Mouse (Mus musculus) kidney, postnatal 25 days (tissue): ENCODE measurements around the gene Rasgef1c.

Experiments
- DNase-seq, 2 experiments: peaks; one replicate each; pipeline ENCODE4 v3.0.0; 2021; ENCODE audit warnings: mixed read lengths in 2 of 2

Rasgef1c gene

DNA sequence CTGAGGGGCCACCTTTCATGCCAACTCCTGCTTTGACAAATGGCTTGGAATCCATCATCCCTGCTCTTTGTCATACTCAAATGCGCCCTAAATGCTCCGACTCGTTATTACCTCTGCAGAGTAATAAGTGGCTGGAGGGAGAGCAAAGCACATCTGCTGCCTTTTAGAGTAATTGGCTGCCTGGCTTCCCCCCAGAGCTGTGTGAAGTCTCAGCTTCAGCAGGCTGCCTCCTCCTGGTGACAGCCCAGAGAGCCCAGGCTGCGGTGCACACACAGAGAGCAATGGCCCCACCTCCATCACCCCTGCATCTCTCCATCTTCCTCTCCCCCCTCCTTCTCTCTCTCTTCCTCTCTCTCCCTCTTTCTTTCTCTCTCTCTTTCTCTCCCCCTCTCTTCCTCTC, 25.5 kb downstream of the Rasgef1c start:
- no peak for DNase-seq

DNA sequence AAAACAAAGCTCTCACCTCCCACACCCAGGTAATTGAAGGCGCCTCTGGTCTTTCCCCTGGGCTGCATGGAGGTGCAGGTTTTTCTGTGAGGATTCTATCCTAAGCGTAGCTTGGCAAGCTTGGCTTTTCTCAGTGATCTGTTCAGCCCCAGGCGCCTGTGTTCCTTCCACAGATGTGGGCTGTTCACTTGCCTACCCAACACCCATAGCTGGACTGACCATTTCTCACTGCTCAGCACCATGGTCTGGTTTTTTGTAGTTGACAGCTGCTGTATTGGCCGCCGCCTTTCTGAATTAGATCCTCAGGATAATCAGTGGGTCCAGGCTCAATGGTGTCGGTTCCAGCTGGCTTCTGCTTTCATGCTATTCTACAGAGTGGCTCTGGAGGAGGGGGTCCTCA, 26.0 kb downstream of the Rasgef1c start:
- DNase-seq = no peak

DNA sequence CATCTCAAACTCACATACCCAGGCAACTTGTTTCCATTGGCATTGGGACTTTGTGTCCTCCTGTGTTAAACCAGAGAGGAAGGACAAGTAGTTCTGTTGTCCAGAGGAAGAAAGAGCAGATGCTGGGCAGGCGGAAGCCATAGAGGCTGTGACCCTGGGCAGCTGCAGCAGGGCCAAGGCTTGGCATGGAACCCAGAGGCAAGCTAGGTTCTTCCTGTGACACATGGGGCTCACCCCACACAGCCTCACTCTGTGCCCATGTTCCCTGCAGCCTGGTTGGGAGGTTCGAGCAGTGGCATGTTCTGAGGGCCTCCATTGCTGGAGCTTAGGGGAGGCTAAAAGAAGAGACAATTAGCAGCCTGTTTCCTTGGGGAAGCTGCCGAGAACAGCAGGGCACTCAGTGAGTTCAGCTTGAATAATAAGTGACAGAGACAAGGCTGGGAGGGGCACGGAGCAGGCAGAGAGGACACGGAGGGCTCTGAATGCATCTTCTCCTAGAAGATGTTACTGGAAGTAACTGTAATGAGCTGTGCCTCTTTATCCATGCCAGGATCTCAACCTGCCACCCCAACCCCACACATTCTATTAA, 29.5 kb downstream of the Rasgef1c start:
- DNase-seq = peak in 1 of 2 experiments; percentile 56

DNA sequence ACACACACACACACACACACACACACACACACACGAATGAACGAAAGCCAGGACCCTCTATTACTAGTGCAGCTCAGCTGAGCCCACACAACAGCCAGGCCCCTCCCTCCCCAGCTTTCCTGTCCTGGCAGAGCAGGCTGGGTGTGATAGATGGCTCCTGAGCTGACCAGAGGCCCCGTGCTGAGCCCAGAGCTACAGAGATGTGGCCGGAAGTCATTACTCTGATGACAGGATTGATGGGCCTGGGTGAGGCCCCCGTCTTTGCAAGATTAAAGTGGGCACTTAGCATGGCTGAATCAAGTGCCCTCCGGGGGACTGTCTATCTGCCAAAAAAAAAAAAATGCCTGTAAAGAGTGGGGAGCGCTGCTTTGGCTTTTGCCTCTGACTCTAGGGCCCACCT, 30.2 kb downstream of the Rasgef1c start:
- DNase-seq = peak; percentile 15 to 46

DNA sequence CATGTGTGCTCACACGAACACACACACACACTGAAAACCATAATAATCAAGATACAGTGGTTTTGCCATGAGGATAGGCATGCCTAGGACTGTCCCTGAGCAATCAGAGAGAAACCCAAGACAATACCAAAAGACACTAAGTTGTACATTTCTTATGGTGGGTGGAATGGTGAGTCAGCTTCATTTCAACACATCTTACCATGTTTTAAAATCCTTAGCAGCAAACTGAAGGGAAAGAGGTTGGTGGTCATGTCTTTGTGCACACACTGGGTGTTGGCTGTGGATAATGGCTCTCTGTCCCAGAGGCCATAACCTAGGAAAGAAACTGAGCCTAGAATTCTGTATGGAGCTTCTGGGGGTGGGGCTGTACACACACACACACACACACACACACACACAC, 32.2 kb downstream of the Rasgef1c start:
- DNase-seq = no peak

DNA sequence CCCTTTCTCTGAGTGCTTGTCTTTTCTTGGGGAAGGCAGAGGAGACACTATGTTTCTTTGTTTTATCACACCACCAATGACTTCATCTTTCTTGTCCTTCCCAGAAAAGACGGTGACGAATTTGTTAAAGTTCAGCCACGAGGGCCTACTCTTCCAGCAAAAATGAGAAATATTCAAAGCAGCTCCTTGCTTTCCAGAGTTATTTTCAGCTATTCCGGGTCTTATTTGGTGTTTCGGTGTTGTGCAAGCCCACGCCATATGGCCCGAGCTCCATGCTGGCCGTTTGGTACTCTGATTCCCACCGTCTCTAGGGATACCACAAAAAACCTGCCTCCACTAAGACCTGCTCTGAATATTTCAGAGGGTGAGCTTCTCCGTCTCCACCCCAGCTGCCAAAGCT, 32.7 kb downstream of the Rasgef1c start:
- no peak for DNase-seq

DNA sequence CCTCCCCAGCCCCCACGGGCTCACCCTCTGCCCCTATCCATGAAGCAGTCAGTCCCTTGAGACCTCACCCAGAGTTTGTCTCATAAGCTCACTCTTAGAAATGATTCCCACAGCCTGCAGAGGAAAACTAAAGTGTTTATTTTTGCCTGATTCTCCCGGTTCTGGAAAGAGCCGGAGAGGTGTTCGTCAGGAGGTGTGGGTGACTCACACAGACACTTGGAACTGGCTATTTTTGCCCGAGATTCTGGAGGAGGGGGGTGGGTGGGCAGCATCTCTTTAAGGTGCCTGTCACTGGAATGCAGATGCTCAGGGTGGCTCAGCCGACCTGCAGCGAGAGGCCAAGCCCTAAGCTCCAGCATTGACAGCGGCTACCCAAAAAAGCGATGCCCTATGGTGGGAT, 34.8 kb downstream of the Rasgef1c start:
- DNase-seq = no peak

DNA sequence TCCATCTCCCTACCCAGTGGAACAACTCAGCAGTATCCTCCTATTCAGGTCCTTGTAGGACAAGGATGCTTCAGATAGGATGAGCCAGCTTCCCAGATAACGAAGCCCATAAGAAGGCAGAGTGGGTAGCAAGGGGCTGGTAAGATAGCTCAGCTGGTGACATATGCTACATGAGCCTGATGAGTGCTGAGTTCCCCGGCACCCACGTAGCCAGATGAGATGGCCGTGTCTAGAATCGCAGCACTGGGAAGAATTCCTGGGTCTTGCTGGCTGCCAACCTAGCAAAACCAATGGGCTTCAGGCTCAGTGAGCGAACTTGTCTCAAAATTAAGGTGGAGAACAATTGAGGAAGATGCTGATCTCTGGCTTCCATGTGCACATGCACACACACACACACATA, 36.1 kb downstream of the Rasgef1c start:
- no peak for DNase-seq

DNA sequence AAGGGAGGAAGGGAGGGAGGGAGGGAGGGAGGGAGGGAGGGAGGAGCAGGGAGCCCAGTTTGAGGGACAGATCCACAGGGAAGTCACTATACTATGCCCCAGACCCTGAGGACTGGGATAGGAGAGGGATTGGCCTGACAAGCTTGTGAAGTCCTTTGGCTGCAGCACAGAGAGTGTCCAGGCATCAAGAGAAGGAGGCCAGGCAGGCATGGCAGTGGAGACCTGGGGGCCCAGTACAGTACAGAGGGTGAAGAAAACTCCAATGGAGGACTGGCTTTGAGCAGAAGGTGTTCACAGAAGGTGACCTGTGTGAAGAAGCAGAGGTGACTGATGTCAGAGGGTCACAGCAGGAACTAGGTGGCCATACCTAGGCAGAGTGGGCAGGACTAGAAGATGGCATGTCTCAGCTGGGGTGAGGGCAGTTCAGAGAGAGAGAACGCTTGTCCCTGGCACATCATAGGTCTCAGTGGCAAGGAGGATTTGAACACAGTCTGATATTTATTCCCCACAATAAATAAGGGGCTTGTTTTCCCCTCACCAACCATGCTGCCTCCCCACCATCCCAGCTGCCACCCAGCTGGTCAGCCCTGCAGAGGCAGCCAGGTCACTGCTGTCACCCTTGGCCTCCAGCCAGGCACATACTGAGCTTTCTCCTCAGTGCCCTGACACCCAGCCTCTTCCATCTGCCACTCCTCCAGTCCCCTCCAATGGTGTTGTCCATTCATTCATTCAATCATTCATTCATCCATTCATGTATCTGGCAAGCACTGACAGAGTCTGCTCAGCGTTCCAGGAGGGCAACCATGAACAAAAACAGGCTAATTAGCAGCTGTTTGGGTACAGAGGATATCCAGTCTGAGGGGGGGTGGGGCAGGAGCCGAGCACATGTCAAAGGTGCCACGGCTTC, 36.9 kb downstream of the Rasgef1c start:
- DNase-seq = peak; percentile 37 to 62

DNA sequence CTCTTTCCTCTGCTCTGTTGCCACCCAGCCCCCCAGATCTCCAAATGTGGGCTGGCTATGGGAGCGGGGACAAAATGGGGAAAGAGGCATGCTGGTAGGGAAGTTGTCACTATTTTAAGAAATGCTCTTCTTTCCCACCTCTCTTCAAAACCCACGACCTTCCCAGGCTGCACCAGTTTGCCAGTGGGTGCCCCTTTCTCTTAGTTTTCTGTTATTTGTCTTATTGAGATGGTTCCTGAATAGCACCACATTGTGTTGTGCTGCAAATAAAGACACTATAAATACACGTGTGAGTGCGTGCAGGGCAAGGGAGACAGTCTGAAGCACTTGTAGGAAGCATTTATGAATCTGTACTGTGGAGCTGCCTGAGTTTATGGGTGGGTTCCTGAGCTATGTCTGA, 41.2 kb downstream of the Rasgef1c start:
- DNase-seq = no peak

DNA sequence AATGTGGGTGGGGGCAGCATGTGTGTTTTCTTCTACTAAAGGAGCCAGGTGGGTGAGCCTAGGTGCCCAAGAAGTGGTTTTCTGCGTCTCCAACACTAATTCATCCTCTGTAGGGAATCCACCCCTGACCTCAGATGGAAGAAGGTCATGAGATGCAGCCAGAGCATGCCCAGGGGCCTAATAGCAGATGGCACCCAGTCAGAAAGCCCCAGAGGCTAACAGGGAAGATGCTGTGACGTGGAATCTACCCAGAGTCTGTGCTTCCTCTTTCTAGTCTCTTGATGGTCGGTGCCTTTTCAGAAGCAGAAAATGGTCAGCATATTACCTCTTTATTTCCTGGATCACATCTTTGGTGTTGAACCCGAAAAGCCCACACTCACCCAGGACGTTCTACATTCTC, 42.3 kb downstream of the Rasgef1c start:
- DNase-seq = no peak

DNA sequence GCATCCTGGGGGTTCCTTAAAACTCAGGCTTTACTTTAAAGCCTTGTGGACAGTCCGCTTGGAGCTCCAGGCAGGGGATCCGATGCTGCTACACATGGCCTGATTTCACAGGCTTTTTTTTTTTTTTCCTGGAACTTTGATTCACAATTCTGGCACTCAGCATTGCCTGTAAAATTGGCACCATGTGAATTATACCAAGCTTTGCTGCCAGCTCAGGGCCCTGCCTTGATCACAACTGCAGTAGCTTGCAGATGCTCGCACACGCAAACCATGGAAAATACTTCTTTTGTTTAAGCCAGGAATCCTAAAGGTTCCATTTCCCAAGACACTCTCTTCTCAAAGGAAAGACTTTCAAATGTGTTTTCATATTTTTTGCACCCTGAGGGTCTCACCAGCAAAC, 44.1 kb downstream of the Rasgef1c start:
- DNase-seq = no peak

DNA sequence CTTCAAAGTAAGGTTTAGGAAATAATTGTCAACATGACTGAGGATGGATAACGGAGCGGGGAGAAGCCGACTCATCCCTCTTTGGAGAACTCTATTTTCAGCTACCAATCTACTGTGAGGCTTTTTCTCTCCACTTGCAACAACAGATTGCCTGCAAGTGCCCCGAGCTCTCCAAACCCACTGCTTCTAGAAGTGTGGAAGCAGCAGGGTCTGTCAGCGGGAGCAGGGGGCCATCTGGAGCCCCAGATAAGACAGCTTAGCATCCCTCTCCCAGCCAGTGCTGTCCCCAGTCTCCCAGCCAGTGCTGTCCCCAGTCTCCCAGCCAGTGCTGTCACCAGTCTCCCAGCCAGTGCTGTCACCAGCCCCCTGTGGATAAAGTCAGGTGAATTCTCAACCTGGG, 48.2 kb downstream of the Rasgef1c start:
- DNase-seq = no peak

DNA sequence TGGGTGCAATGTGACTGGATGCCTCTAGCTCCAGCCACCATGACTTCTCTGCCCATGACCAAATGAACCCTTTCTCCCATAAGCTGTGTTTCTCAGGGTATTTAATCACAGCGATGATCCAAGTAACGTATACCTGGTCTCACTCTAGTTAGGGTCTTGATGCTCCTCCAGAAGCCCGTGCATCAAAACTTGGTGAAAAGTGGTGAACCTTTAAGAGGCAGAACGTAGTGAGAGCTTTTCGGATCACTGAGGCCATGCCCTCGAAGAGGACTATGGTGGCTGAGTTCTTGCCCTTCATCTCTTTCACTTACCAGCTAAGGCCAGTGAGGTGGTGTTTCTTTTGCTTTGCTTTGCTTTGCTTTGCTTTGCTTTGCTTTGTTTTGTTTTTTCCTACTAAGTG, 52.0 kb downstream of the Rasgef1c start:
- DNase-seq = no peak

DNA sequence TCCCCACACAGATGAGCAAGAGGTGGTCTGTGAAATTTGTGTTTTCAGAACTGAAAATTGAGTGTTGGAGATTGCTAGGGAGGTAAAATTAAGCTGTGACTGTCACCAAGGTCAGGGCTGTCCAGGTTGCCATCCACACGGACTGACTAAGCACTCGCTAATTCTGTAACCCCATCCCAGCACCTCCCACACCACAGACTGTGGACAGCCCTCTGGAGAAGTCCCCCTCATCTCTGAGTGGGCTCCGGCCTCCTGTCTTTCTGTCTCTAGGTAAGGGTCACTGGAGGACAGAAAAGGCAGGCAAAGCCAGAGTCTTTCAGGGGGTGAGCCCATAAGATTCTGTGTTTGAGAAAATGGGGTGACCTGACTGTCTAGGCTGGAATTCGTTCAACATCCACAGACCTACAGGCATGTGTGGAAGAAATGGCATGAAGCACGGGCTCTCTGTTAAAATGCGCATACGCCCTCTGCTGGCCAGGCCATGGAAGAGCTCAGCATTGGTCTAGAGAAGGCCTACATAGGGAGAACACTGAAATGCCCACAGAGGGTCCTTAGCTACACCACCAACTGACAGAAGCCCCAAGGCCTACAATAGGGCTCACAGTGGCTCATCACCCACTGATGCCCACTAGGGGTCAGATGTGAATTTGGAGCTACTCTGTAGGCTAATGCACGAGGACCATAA, 54.1 kb downstream of the Rasgef1c start:
- DNase-seq = peak; percentile 64 to 71

DNA sequence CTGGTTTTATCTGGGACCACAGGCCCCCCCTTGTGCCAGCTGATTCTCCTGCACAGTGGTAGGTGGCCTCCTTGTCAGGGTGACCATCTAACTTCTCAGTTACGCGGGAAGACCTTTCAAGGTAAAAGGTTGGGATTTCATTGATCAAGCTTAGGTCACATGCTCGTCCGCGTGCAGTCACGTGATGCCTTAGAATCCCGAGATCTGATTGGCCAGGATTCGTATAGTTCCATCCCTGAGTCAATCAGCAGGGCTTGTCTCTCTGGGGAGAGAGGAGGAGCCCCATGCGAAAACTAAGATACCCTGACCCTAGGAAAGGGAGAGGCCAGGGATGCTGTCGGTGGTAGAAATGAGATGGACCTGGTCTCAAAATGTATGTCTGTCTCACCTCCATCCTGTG, 56.4 kb downstream of the Rasgef1c start:
- DNase-seq = no peak

DNA sequence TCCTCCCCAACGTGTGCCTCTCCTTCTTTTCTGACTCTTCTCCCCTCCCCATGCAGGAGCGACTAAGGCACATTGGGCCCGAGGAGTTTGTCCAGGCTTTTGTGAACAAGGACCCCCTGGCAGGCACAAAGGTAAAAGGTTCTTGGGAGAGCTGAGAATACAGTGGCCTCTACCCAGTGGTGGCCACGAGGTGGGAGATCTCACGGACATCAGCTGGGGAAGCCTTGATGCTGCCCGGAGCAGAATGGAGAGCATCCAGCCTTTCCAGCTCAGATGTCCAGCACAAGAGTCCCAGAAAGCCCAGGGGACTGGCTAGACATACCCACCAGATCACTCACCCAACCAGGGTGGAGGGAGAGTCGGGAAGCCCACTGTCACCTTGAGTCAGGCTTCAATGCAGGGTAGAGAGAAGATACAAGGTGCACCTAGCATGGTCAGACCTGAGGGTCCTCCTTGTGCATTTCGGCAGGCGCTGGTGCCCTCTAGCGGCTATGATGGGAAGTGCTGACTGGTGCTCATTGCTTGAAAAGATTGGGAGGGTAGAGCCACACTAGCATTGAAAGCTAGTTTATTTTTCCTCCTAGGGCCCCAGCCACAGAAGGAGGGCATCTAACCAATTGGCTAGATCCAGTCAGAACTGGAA, 59.6 kb downstream of the Rasgef1c start:
- peak; percentile 49 to 71 for DNase-seq

DNA sequence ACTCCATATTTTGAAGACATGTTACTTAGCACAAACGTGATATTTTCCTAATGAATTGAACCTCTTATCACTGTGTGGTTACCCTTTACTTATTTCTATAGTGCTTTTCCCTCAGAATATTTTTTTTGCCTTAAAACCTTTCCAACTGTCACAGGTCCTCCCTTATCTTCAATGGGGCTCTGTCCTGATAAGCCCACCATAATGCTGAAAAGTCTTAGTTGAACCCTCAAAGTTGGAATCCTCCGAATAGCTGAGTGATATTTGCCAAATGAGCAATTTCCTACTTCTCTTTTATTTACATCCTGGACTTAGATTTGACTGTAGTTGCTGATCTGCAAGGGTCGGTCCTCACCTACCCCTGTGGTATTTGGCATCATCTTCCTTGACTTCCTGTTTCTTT, 63.7 kb downstream of the Rasgef1c start:
- no peak for DNase-seq

DNA sequence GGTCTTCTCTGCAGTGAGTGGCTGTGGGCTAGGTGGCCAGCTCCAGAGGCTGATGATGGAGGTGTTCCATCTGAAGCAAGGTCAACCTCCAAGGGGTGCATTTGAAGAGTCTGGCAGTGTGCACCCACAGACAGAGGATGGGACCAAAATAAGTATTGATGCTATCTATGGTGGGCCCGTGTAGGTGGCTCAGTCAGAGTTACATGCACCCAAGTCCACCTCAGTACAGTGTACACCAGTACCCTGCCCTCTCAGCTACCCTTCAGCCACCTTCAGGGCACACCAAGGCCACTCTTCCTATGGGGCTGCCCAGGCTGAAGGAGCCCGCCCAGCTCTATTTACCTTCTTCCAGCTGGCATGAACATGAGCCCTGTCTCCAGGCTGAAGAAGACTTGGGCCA, 68.1 kb downstream of the Rasgef1c start:
- no peak for DNase-seq

DNA sequence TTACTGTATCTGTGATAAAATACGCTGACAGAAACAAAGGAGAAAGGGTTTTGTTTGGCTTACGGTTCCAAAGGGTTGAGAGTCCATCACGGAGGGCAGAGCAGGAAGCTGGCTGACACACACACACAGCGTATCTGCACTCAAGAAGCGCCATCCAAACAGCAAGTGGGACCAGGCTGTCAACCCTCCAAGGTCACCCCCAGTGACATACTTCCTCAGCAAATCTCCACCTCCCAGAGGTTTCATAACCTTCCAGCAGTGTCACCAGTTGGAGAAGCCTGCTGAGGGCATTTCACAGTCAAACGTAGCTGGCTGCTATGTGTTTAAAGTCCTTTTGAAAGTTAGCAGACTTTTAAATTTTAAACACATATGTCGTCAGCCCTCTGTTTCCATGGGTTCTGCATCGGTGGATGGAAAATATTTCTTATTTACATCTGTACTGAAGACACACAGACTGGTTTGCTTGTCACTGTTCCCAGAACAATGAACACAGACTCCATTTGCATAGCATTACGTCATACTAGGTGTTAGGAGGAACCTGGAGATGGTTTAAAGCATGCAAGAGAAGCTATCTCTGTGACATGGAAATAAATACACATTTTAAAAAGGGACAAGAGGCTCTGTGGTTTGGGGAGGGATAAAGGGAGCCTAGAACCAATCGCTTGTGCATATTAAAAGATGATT, 72.2 kb downstream of the Rasgef1c start:
- DNase-seq = no peak

DNA sequence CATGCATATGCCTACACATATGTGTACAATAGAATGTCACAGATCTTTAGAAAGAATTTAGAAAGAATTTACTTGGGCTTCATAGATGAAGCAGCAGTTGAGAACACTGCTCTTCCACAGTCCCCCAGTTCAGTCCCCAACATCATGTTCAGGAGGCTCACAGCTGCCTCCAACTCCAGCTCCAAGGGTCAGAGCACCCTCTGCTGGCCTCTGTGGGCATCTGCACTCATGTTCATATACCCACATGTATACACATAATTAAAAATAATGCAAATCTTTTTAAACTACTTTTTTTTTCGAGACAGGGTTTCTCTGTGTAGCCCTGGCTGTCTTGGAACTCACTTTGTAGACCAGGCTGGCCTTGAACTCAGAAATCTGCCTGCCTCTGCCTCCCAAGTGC, 73.0 kb downstream of the Rasgef1c start:
- no peak for DNase-seq

DNA sequence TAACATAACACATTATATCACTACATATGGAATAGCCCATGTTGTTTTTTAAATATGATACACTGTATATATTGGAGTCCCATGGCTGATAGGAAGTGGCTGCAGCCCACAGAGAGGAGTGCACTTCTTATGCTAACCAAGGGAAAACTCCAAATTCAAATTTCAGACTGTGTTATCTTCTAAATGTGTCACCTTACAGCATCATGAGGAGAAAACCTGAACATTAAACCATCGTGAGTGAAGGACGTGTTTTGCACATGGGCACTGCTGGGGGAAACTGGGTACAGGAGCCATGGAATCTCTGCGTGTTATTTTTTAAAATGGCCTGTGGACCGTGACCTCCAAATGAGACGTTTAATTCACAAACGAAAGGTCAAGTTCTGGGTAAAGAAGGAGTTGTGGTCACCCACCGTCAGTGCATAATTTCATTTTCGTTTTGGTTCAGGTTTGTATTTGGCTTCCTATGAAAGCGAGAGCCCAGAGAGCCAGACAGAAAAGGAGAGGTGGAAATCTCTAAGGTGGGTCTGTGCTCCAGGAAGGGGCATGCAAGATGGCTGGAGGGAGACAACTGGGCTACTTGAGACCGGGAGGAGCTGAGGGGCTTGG, 76.4 kb downstream of the Rasgef1c start:
- no peak for DNase-seq
